Mouse (Mus musculus) c-Kit-negative CD71-positive TER-119-positive erythroid progenitor cells, embryonic 14.5 days (primary cell): ENCODE data around the gene Wdr49.
"Not testable (repeated sequence)": the region's sequence is repeated elsewhere in the genome, so short reads cannot be mapped to it uniquely, and the experiment has no call there.

Source experiments
- DNase-seq: peaks from one replicate; pipeline ENCODE4 v3.0.0-alpha.2; 2013; ENCODE audit warnings: low read depth, low spot score

The Wdr49 gene

GRCm38 (mm10) chr3:75301072-75301471, 180.9 kb downstream of the Wdr49 start:
- DNase-seq = no peak

GRCm38 (mm10) chr3:75299464-75299863, 182.5 kb downstream of the Wdr49 start:
- not testable (repeated sequence) for DNase-seq

- no peak for DNase-seq
Observed at GRCm38 (mm10) chr3:75297758-75298111, 184.2 kb downstream of the Wdr49 start.

GRCm38 (mm10) chr3:75297026-75297757, 184.8 kb downstream of the Wdr49 start:
- no peak for DNase-seq

GRCm38 (mm10) chr3:75293243-75293642, 188.7 kb downstream of the Wdr49 start:
- DNase-seq = no peak

- no peak for DNase-seq
Observed at GRCm38 (mm10) chr3:75277455-75277854, 204.5 kb downstream of the Wdr49 start.

GRCm38 (mm10) chr3:75276522-75276921, 205.4 kb downstream of the Wdr49 start:
- no peak for DNase-seq

- DNase-seq = no peak
Observed at GRCm38 (mm10) chr3:75275127-75275526, 206.8 kb downstream of the Wdr49 start.

GRCm38 (mm10) chr3:75269978-75270377, 212.0 kb downstream of the Wdr49 start, which contains the start of gene Serpini2:
TSS of gene Serpini2 (minus strand) at chr3:75270078.
- no peak for DNase-seq

- no peak for DNase-seq
Observed at GRCm38 (mm10) chr3:75259356-75259755, 222.6 kb downstream of the Wdr49 start.
